Mouse (Mus musculus) liver, embryonic 14.5 days (tissue): ENCODE measurements around the gene Gamt. TPM values are rescaled to one million over a fixed set of nuclear protein-coding genes. Genes with fewer than 3 reads are reported as not detected.

Experiments used
- ATAC-seq: fragments of 200-750 bp; cut with Nextera tagmentation; 2 replicates; pipeline ENCODE4 v1.8.0; 2017; ENCODE audit warnings: moderate number of reproducible peaks, mild to moderate bottlenecking, moderate library complexity; ENCODE audit not compliant: insufficient read depth
- DNase-seq, 3 experiments: peaks; one replicate each; pipeline ENCODE4 v3.0.0-alpha.2; 2012 to 2013; ENCODE audit warnings: low read depth in 3 of 3, low spot score in 3 of 3
- H3K27ac ChIP-seq: fragments of 300-500 bp; sonication (generic); 2 replicates; pipeline ENCODE4 v1.5.1; 2014; ENCODE audit warnings: moderate library complexity, mild to moderate bottlenecking, control low read depth, inconsistent platforms
- H3K27me3 ChIP-seq: fragments of 300-500 bp; sonication (generic); 2 replicates; pipeline ENCODE4 v1.6.1; 2014; ENCODE audit warnings: mild to moderate bottlenecking, low read length, moderate library complexity; ENCODE audit not compliant: control insufficient read depth, insufficient read depth
- H3K36me3 ChIP-seq: fragments of 300-500 bp; sonication (generic); replicated peaks from 2 replicates; pipeline ENCODE4 v1.6.1; 2014; ENCODE audit warnings: low read depth; ENCODE audit not compliant: control insufficient read depth, insufficient read depth
- H3K4me1 ChIP-seq, 2 experiments: fragments of 200-500 bp in 1 of 2; fragments of 300-500 bp in 1 of 2; sonication (generic) in 1 of 2; replicated peaks; 2 replicates each; pipeline ENCODE4 v1.6.1; 2012 to 2014; ENCODE audit warnings: antibody characterized with exemption in 1 of 2, inconsistent platforms in 1 of 2, low read length in 1 of 2; ENCODE audit not compliant: control insufficient read depth in 2 of 2, insufficient read depth in 2 of 2
- H3K4me2 ChIP-seq: fragments of 300-500 bp; sonication (generic); 2 replicates; pipeline ENCODE4 v1.6.1; 2014; ENCODE audit warnings: low read depth, mild to moderate bottlenecking, control low read depth, moderate library complexity
- H3K4me3 ChIP-seq, 2 experiments: fragments of 200-500 bp in 1 of 2; fragments of 300-500 bp in 1 of 2; sonication (generic) in 1 of 2; 2 replicates each; pipeline ENCODE4 v1.5.1; 2012 to 2014; ENCODE audit warnings: low read depth in 2 of 2, low read length in 2 of 2, mild to moderate bottlenecking in 2 of 2, control low read depth in 1 of 2, inconsistent platforms in 1 of 2, moderate library complexity in 1 of 2; ENCODE audit not compliant: insufficient read depth in 1 of 2
- H3K9ac ChIP-seq: fragments of 300-500 bp; sonication (generic); replicated peaks from 2 replicates; pipeline ENCODE4 v1.6.1; 2014; ENCODE audit warnings: mild to moderate bottlenecking, control low read depth, moderate library complexity
- H3K9me3 ChIP-seq: fragments of 300-500 bp; sonication (generic); 2 replicates; pipeline ENCODE4 v1.6.1; 2016; ENCODE audit warnings: low read length, mixed read lengths; ENCODE audit not compliant: control insufficient read depth
- CTCF ChIP-seq: IDR thresholded peaks from 2 replicates; pipeline ENCODE4 v1.5.1; 2016; ENCODE audit warnings: antibody characterized with exemption, low read depth, control low read depth
- EP300 ChIP-seq: IDR thresholded peaks from 2 replicates; pipeline ENCODE4 v1.6.1; 2016; ENCODE audit warnings: antibody characterized with exemption, low read depth
- WGBS: fragments of 180-500 bp; shearing (Covaris S2); extraction: QIAGEN DNeasy Blood & Tissue Kit; methylation state at CpG from one replicate; pipeline ENCODE4 v1.1.7; 2014; ENCODE audit not compliant: insufficient replicate concordance; 5-methylcytosine and 5-hydroxymethylcytosine counted together
- polyA plus RNA-seq, 2 experiments: library from polyadenylated mRNA; depleted of rRNA in 1 of 2; stranded (reverse) in 1 of 2; unstranded in 1 of 2; fragments of >200 nt; fragmentation: Nextera tagmentation in 1 of 2; extraction: Ambion mirVana in 1 of 2; gene quantifications; 2 replicates each; pipeline versions ENCODE4 v1.2.1 to v1.2.3; 2012 to 2014

The Gamt gene
- polyA plus RNA-seq, 2 experiments, result 41.4 to 64.9 TPM

DNA sequence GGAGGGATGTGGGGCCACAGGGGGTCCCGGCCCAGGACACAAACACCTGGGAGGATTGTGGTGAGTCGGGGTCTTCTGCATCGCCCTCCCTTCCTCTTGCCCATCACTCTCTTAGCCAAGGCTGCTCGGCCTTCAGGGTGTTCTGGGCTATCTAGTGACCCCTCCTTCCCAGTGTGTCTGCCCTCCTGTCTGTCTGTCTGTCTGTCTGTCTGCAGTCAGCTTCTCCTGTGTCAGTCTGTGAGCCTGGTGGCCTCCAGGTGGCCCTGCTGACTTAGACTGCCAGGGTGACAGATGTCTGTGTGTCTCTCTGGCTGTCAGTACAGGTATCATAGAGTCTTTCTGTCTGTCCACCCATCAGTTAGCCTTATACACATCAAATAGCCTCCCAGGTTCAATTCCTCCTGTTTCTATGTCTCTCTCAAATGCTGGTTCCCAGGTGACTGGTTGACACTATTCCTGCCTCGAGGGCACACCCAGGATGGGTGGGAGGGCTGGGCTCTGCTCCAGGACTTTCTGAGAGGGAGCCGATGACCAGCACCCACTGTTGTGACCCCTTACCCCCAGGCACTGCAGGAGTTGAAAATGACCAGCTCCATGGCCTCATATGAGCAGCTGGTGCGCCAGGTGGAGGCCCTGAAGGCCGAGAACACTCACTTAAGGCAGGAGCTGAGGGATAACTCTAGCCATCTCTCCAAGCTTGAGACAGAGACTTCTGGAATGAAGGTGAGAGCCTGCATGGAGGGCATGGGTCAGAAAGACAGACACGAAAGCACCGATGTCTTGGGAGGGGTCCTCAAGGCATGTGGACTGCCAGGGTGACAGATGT, 40.7 kb upstream of the Gamt start:
- TF ChIP-seq CTCF, result no peak
- TF ChIP-seq EP300, result no peak
- Histone ChIP-seq H3K4me2 (no peak overlapping the region), H3K9me3 (no peaks in the 10 kb centered on the region), H3K9ac (no peak overlapping the region), H3K27ac (no peak overlapping the region), H3K36me3 (no peaks in the 10 kb centered on the region), H3K4me3 (no peak overlapping the region), H3K4me1 (no peaks in the 10 kb centered on the region), H3K27me3 (peaks cover 83% of the 10 kb centered on the region)
- ATAC-seq (no peak), DNase-seq (no peak)
- 55% methylated on average over 10 of the region's 10 CpGs for WGBS

DNA sequence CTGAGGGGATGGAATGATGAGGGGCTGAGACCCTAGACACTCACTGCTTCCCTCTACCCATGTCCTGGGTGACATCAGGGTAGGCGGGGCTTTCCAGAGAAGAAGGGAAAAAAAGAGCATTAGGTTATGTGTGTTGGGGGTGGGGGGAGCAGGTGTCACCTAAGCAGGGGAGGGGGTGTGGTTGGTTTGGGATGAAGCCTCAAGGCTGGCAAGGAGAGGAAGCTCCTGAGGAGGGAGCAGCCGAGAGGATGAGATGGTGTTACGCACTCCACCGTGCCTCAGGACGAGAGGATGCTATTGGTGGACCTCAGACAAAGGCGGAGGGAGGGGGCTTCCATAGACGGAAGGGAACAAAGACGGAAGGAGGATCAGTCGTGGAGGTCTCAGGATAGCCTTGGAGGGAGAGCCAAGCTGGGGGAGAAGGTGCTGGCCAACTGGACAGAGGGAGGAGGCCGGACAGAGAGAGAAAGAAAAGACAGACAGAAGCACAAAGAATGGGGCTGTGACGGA, 39.9 kb upstream of the Gamt start:
- WGBS, result 28% methylated on average over 11 of the region's 11 CpGs
- no peak overlapping the region for H3K4me2 ChIP-seq
- no peak for ATAC-seq
- no peaks in the 10 kb centered on the region for H3K36me3 ChIP-seq
- DNase-seq, result no peak
- peaks cover 79% of the 10 kb centered on the region for H3K27me3 ChIP-seq
- no peak overlapping the region for H3K4me3 ChIP-seq
- TF ChIP-seq CTCF, result no peak
- TF ChIP-seq EP300, result no peak
- no peaks in the 10 kb centered on the region for H3K9me3 ChIP-seq
- no peak overlapping the region for H3K9ac ChIP-seq
- no peak overlapping the region for H3K27ac ChIP-seq
- peaks cover 2 to 4% of the 10 kb centered on the region in 2 experiments; a peak in 2 of 4 replicates for H3K4me1 ChIP-seq

GRCm38 (mm10) chr10:80299824-80300223, 39.0 kb upstream of the Gamt start:
- Histone ChIP-seq H3K27me3 (peaks cover 70% of the 10 kb centered on the region), H3K27ac (no peak overlapping the region), H3K9ac (no peak overlapping the region), H3K4me1 (peaks cover 2 to 5% of the 10 kb centered on the region in 2 experiments; a peak in 2 of 4 replicates), H3K4me2 (no peak overlapping the region), H3K9me3 (no peaks in the 10 kb centered on the region), H3K36me3 (peaks cover 2% of the 10 kb centered on the region), H3K4me3 (no peak overlapping the region)
- WGBS, result 40% methylated on average over 10 of the region's 10 CpGs
- TF ChIP-seq EP300, result no peak
- TF ChIP-seq CTCF, result no peak
- ATAC-seq (no peak), DNase-seq (no peak)

GRCm38 (mm10) chr10:80299301-80299700, 38.5 kb upstream of the Gamt start:
- H3K9ac ChIP-seq, result no peak overlapping the region
- no peak overlapping the region for H3K4me3 ChIP-seq
- no peak for ATAC-seq
- no peak for DNase-seq
- no peak for TF ChIP-seq CTCF
- TF ChIP-seq EP300, result no peak
- WGBS, result 9% methylated on average over 15 of the region's 15 CpGs
- H3K9me3 ChIP-seq, result no peaks in the 10 kb centered on the region
- H3K27ac ChIP-seq, result no peak overlapping the region
- peaks cover 65% of the 10 kb centered on the region for H3K27me3 ChIP-seq
- peaks cover 2 to 9% of the 10 kb centered on the region in 2 experiments; a peak in 2 of 4 replicates for H3K4me1 ChIP-seq
- H3K4me2 ChIP-seq, result no peak overlapping the region
- H3K36me3 ChIP-seq, result peaks cover 7% of the 10 kb centered on the region

GRCm38 (mm10) chr10:80298571-80299281, 37.9 kb upstream of the Gamt start:
- ATAC-seq (no peak), DNase-seq (no peak)
- H3K36me3 ChIP-seq, result peaks cover 10% of the 10 kb centered on the region
- H3K4me3 ChIP-seq, result no peak overlapping the region
- H3K4me1 ChIP-seq, result peaks cover 2 to 12% of the 10 kb centered on the region in 2 experiments; a peak in 2 of 4 replicates
- H3K4me2 ChIP-seq, result no peak overlapping the region
- H3K9ac ChIP-seq, result no peak overlapping the region
- 7% methylated on average over 26 of the region's 26 CpGs for WGBS
- no peak overlapping the region for H3K27ac ChIP-seq
- no peaks in the 10 kb centered on the region for H3K9me3 ChIP-seq
- TF ChIP-seq CTCF, result no peak
- TF ChIP-seq EP300, result no peak
- H3K27me3 ChIP-seq, result peaks cover 59% of the 10 kb centered on the region
